Mouse (Mus musculus) hindbrain, embryonic 15.5 days (tissue): ENCODE data around the gene Olfr1120. TPM values are rescaled to one million over a fixed set of nuclear protein-coding genes. Genes with fewer than 3 reads are reported as not detected.
"Not testable (repeated sequence)": the region's sequence is repeated elsewhere in the genome, so short reads cannot be mapped to it uniquely, and the experiment has no call there.

Experiments
- ATAC-seq: fragments of 200-750 bp; cut with Nextera tagmentation; 2 replicates; pipeline ENCODE4 v1.8.0; 2017; ENCODE audit warnings: low read depth, moderate number of reproducible peaks, moderate TSS enrichment; ENCODE audit not compliant: low FRiP score
- H3K27ac ChIP-seq: fragments of 300-500 bp; sonication (generic); replicated peaks from 2 replicates; pipeline ENCODE4 v1.5.1; 2015; ENCODE audit warnings: mild to moderate bottlenecking, inconsistent platforms
- H3K27me3 ChIP-seq: fragments of 300-500 bp; sonication (generic); 2 replicates; pipeline ENCODE4 v1.6.1; 2015; ENCODE audit warnings: control low read depth, inconsistent platforms
- H3K36me3 ChIP-seq: fragments of 300-500 bp; sonication (generic); 2 replicates; pipeline ENCODE4 v1.6.1; 2015; ENCODE audit warnings: control low read depth, inconsistent platforms
- H3K4me1 ChIP-seq: fragments of 300-500 bp; sonication (generic); replicated peaks from 2 replicates; pipeline ENCODE4 v1.6.1; 2015; ENCODE audit warnings: control low read depth, inconsistent platforms
- H3K4me2 ChIP-seq: fragments of 300-500 bp; sonication (generic); 2 replicates; pipeline ENCODE4 v1.6.1; 2015; ENCODE audit warnings: moderate library complexity, mild to moderate bottlenecking, inconsistent platforms
- H3K4me3 ChIP-seq: fragments of 300-500 bp; sonication (generic); 2 replicates; pipeline ENCODE4 v1.5.1; 2015; ENCODE audit warnings: mild to moderate bottlenecking, inconsistent platforms
- H3K9ac ChIP-seq: fragments of 300-500 bp; sonication (generic); 2 replicates; pipeline ENCODE4 v1.6.1; 2015; ENCODE audit warnings: inconsistent platforms
- H3K9me3 ChIP-seq: fragments of 300-500 bp; sonication (generic); 2 replicates; pipeline ENCODE4 v1.6.1; 2016; ENCODE audit warnings: control low read depth, inconsistent platforms
- WGBS: fragments of 180-500 bp; shearing (Covaris S2); methylation state at CpG from one replicate; pipeline ENCODE4 v1.1.7; 2015; 5-methylcytosine and 5-hydroxymethylcytosine counted together
- polyA plus RNA-seq: library from polyadenylated mRNA; unstranded; fragments of >200 nt; fragmentation: Nextera tagmentation; extraction: Ambion mirVana; gene quantifications from 2 replicates; pipeline ENCODE4 v1.2.1, GENCODE M21; 2015

Gene Olfr1120
- polyA plus RNA-seq = not detected in 2 replicates

DNA sequence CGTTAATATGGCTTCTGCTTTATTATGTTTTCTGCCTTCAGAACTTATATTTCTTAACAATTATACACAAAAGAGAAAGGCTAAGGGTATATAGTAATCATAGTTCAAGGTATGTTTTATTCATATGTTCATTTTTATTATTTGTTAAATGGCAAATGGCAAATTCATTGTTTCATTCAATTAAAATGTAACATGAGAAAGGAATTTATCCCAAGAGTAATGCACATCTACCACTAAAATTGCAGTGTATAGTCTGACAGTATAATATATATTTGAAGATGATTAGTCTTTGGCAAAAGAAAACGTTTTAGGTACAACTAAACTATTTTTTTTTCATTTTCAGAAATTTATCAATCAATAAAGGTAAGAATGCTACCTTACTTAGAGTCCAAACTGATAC, at the start of gene Olfr1120:
Gene Olfr1120, plus strand, starts transcription at position 301 of the 400 bp plus-strand sequence.
- Histone ChIP-seq H3K27me3 (no peaks in the 10 kb centered on the region), H3K4me1 (no peaks in the 10 kb centered on the region), H3K4me3 (no peak within 1 kb of the TSS), H3K9ac (no peak within 1 kb of the TSS), H3K4me2 (no peak within 1 kb of the TSS), H3K9me3 (no peaks in the 10 kb centered on the region), H3K27ac (no peak within 1 kb of the TSS), H3K36me3 (no peaks in the 10 kb centered on the region)
- 55% methylated on average over 2 of the region's 2 CpGs for WGBS
- ATAC-seq = no peak

GRCm38 (mm10) chr2:87307281-87307680, 47.3 kb upstream of the Olfr1120 start, which contains the start of gene Olfr1118:
Gene Olfr1118 (plus strand): TSS chr2:87307581.
- Histone ChIP-seq H3K9me3 (no peaks in the 10 kb centered on the region), H3K4me3 (no peak within 1 kb of the TSS), H3K9ac (no peak within 1 kb of the TSS), H3K27me3 (no peaks in the 10 kb centered on the region), H3K27ac (no peak within 1 kb of the TSS), H3K4me1 (no peaks in the 10 kb centered on the region), H3K4me2 (no peak within 1 kb of the TSS), H3K36me3 (no peaks in the 10 kb centered on the region)
- 88% methylated on average over 1 of the region's 1 CpGs for WGBS
- ATAC-seq = no peak

DNA sequence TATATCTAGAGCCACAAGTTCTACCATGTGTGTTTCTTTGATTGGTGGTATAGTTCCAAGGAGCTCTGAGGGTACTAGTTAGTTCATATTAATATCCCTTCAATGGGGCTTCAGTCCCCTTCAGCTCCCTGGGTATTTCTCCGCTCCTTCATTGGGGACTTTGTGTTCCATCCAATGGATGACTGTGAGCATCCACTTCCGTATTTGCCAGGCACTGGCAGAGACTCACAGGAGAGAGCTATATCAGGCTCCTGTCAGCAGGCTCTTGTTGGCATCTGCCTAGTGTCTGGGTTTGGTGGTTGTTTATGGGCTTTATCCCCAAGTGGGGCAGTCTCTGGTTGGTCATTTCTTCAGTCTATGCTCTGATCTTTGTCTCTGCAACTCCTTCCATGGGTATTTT, 5.5 kb downstream of the Olfr1120 start:
- H3K4me3 ChIP-seq, H3K27me3 ChIP-seq, ATAC-seq, H3K9ac ChIP-seq, H3K36me3 ChIP-seq, H3K27ac ChIP-seq, H3K4me1 ChIP-seq, H3K9me3 ChIP-seq, H3K4me2 ChIP-seq: not testable (repeated sequence)
- 97% methylated on average over 2 of the region's 2 CpGs for WGBS

DNA sequence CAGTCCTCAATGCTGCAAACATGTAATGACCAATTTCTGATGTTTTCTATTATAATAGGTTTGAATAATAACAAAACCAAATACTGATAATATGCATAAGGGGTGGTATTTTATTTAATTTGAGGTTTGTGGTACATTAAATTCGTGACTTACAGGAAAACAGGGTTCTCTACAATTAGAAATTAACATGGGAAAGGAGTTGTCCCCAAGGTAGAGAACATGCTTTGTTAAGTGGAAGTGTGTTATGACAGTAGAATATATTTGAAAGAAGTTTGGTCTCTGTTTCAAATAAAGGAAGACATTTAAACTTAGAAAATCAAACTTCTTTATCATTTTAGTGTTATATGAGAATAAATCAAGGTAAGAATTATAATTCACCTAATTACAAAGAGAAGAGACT, 15.0 kb downstream of the Olfr1120 start, which contains the start of gene Olfr1121:
Gene Olfr1121, plus strand, starts transcription at position 301 of the 400 bp plus-strand sequence.
- H3K9ac ChIP-seq = no peak within 1 kb of the TSS
- no peak within 1 kb of the TSS for H3K27ac ChIP-seq
- no peak for ATAC-seq
- H3K4me3 ChIP-seq = no peak within 1 kb of the TSS
- WGBS = 31% methylated on average over 1 of the region's 1 CpGs
- H3K27me3 ChIP-seq = no peaks in the 10 kb centered on the region
- no peaks in the 10 kb centered on the region for H3K9me3 ChIP-seq
- H3K36me3 ChIP-seq = no peaks in the 10 kb centered on the region
- H3K4me2 ChIP-seq = no peak within 1 kb of the TSS
- no peaks in the 10 kb centered on the region for H3K4me1 ChIP-seq

GRCm38 (mm10) chr2:87371726-87372125, 17.1 kb downstream of the Olfr1120 start:
- H3K36me3 ChIP-seq = no peaks in the 10 kb centered on the region
- no peak for ATAC-seq
- no peak overlapping the region for H3K27ac ChIP-seq
- no peak overlapping the region for H3K4me3 ChIP-seq
- no peak overlapping the region for H3K4me2 ChIP-seq
- no peaks in the 10 kb centered on the region for H3K4me1 ChIP-seq
- no peaks in the 10 kb centered on the region for H3K27me3 ChIP-seq
- no peaks in the 10 kb centered on the region for H3K9me3 ChIP-seq
- WGBS = 92% methylated on average over 4 of the region's 4 CpGs
- no peak overlapping the region for H3K9ac ChIP-seq

DNA sequence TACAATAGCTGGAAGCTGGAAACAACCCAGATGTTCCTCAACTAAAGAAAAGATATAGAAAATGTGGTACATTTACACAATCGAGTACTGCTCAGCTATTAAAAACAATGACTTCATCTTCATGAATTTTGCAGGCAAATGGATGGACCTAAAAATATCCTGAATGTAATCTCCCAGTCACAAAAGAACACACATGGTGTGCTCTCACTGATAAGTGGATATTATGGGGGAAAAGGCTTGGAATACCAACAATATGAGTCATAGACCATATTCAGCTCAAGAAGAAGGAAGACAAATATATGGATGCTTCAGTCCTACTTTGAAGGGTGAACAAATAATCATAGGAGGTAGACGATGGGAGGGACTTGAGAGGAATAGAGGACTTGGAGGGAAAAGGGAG, 29.3 kb downstream of the Olfr1120 start:
- no peak overlapping the region for H3K9ac ChIP-seq
- no peak for ATAC-seq
- no peak overlapping the region for H3K27ac ChIP-seq
- WGBS = 92% methylated on average over 2 of the region's 2 CpGs
- no peaks in the 10 kb centered on the region for H3K4me1 ChIP-seq
- H3K27me3 ChIP-seq = no peaks in the 10 kb centered on the region
- no peaks in the 10 kb centered on the region for H3K36me3 ChIP-seq
- no peaks in the 10 kb centered on the region for H3K9me3 ChIP-seq
- no peak overlapping the region for H3K4me3 ChIP-seq
- H3K4me2 ChIP-seq = no peak overlapping the region

DNA sequence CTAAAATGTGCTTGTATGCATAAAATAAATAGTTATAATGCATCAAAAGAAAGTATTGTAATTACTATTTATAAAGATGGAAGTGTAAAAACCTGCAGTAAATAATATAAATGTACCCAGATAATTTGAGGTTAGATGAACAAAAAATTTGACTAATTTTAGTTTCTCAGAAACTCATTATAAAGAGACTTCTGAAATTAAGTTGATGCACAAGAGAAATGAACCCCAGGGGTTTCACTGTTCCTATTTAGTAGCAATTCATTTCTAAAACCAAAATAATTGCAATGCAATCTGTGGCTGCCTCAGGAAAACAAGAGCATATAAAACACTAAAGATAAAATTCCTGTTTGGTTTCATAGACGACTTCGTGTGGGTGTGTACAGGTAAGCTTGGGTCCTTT, 30.9 kb downstream of the Olfr1120 start, which contains the start of gene Olfr1122:
Gene Olfr1122, plus strand, starts transcription at position 301 of the 400 bp plus-strand sequence.
- H3K4me3 ChIP-seq = no peak within 1 kb of the TSS
- WGBS = 83% methylated on average over 2 of the region's 2 CpGs
- no peaks in the 10 kb centered on the region for H3K36me3 ChIP-seq
- H3K27ac ChIP-seq = no peak within 1 kb of the TSS
- no peaks in the 10 kb centered on the region for H3K27me3 ChIP-seq
- no peak for ATAC-seq
- no peak within 1 kb of the TSS for H3K4me2 ChIP-seq
- H3K4me1 ChIP-seq = no peaks in the 10 kb centered on the region
- H3K9me3 ChIP-seq = no peaks in the 10 kb centered on the region
- no peak within 1 kb of the TSS for H3K9ac ChIP-seq

GRCm38 (mm10) chr2:87393605-87394004, 39.0 kb downstream of the Olfr1120 start:
- H3K27me3 ChIP-seq, H3K4me1 ChIP-seq, ATAC-seq, H3K4me3 ChIP-seq, H3K9me3 ChIP-seq, H3K9ac ChIP-seq, H3K4me2 ChIP-seq, H3K27ac ChIP-seq, H3K36me3 ChIP-seq: not testable (repeated sequence)
- WGBS = 92% methylated on average over 5 of the region's 5 CpGs

DNA sequence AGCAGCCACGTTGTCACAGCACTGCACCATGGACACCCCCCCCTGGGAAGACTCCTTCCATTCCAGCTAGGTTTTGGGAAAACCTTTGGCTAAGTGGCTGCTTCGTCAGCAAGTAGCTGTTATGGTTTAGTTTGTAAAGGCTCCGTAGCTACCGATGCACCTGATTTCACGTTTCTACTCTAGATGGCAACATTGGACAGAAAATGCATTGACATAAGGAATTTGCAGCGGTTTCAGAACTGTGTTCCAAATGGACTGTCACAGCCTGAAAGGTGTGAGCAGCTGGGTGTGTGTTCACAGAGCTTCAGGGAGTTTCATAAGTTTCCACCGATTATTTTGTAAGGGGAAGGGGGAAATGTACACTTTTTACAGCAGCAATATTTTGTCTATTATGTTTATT, 40.1 kb downstream of the Olfr1120 start:
- H3K36me3 ChIP-seq, H3K4me1 ChIP-seq, H3K27me3 ChIP-seq, H3K4me2 ChIP-seq, H3K9me3 ChIP-seq, ATAC-seq, H3K27ac ChIP-seq, H3K9ac ChIP-seq, H3K4me3 ChIP-seq: not testable (repeated sequence)
- 85% methylated on average over 7 of the region's 7 CpGs for WGBS

Other genes with a start within 250 kb of the Olfr1120 start
- gene Olfr259, start 240.2 kb upstream of the Olfr1120 start, polyA plus RNA-seq = not detected in 2 replicates
- not detected in 2 replicates for gene Olfr1110, start 214.5 kb upstream of the Olfr1120 start, polyA plus RNA-seq
- gene Olfr1111, start 202.2 kb upstream of the Olfr1120 start, polyA plus RNA-seq = not detected in 2 replicates
- not detected in 2 replicates for gene Olfr1112, start 167.0 kb upstream of the Olfr1120 start, polyA plus RNA-seq
- gene Olfr1113, start 145.8 kb upstream of the Olfr1120 start, polyA plus RNA-seq = not detected in 2 replicates
- gene Olfr1115, start 106.8 kb upstream of the Olfr1120 start, polyA plus RNA-seq = not detected in 2 replicates
- not detected in 2 replicates for gene Olfr1116, start 87.3 kb upstream of the Olfr1120 start, polyA plus RNA-seq
- not detected in 2 replicates for gene Olfr1118, start 47.2 kb upstream of the Olfr1120 start, polyA plus RNA-seq
- gene Olfr1121, start 15.1 kb downstream of the Olfr1120 start, polyA plus RNA-seq = not detected in 2 replicates
- not detected in 2 replicates for gene Olfr1122, start 31.0 kb downstream of the Olfr1120 start, polyA plus RNA-seq
- gene Olfr1123, start 61.8 kb downstream of the Olfr1120 start, polyA plus RNA-seq = not detected in 2 replicates
- gene Olfr1124, start 75.5 kb downstream of the Olfr1120 start, polyA plus RNA-seq = 0.07 and 0.10 TPM in 2 replicates
- not detected in 2 replicates for gene Olfr1126, start 99.1 kb downstream of the Olfr1120 start, polyA plus RNA-seq
- gene Pramel7, start 142.3 kb downstream of the Olfr1120 start, polyA plus RNA-seq = not detected in 2 replicates
- gene Pramel6, start 151.8 kb downstream of the Olfr1120 start, polyA plus RNA-seq = not detected in 2 replicates
- not detected in 2 replicates for gene Olfr153, start 177.0 kb downstream of the Olfr1120 start, polyA plus RNA-seq
- not detected in 2 replicates for gene Olfr1128, start 190.7 kb downstream of the Olfr1120 start, polyA plus RNA-seq
- gene Olfr1129, start 219.1 kb downstream of the Olfr1120 start, polyA plus RNA-seq = not detected in 2 replicates